Comparison of ENCODE assay signal across 8 mouse cellular contexts in the genomic region with DNA sequence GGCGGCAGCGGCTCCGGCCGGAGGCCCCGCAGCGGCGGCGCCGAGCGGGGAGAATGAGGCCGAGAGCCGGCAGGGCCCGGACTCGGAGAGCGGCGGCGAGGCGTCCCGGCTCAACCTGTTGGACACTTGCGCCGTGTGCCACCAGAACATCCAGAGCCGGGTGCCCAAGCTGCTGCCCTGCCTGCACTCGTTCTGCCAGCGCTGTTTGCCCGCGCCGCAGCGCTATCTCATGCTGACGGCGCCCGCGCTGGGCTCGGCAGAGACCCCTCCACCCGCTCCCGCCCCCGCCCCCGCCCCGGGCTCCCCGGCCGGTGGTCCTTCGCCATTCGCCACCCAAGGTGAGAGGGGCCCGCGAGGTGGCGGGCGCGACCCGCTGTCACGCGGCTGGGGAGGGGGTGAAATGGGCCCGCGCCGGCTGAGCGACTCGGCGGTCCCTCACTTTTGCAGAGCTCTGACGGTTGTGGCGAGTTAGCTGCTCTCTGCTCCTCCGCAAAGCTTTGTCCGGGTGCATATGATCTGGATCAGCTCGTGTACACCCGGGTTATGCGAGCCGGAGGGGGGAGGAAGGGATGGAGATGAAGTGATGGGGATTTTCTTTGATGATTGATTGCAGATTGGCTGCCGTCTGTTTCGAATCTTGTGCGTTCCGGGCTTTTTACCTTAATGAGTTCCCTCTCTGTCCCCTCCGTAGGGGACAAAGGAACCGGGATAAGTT. TPM values are rescaled to one million over a fixed set of nuclear protein-coding genes. Genes with fewer than 3 reads are reported as not detected.
A peak's percentile ranks its signal among the peaks of the same experiment; 100 is the strongest.
DNase-seq lines count a peak whose midpoint lies in the region; ATAC-seq and TF ChIP-seq lines count a peak whose summit lies in the region.

No protein-coding gene starts in this region.

- H3K36me3 ChIP-seq in embryonic facial prominence, embryonic 10.5 days (replicated peaks): peaks cover 41% of the 10 kb centered on the region
- H3K36me3 ChIP-seq in midbrain, postnatal 0 days (ENCODE audit: insufficient read depth, low read length): no peaks in the 10 kb centered on the region

- no peaks in the 10 kb centered on the region for H3K27me3 ChIP-seq in embryonic facial prominence, embryonic 10.5 days (replicated peaks; ENCODE audit: low read depth, poor library complexity, severe bottlenecking)
- H3K27me3 ChIP-seq in midbrain, postnatal 0 days (ENCODE audit: insufficient read depth, low read length): no peaks in the 10 kb centered on the region

- peak; percentile 7; the same call in 1 of the 2 replicates for TF ChIP-seq CTCF in midbrain, postnatal 0 days (IDR thresholded peaks at IDR 0.05)

- peak overlapping the region; percentile 98 for H3K27ac ChIP-seq in embryonic facial prominence, embryonic 10.5 days (replicated peaks)
- peak overlapping the region; percentile 99 for H3K27ac ChIP-seq in midbrain, postnatal 0 days (ENCODE audit: low read depth, low read length)

- H3K9me3 ChIP-seq in embryonic facial prominence, embryonic 10.5 days: peaks cover 43% of the 10 kb centered on the region
- peaks cover 28% of the 10 kb centered on the region for H3K9me3 ChIP-seq in midbrain, postnatal 0 days (ENCODE audit: low read length)

- H3K9ac ChIP-seq in midbrain, postnatal 0 days (replicated peaks; ENCODE audit: low read length, poor library complexity, severe bottlenecking): peak overlapping the region; percentile 95

- peak; percentile 61 for ATAC-seq in midbrain, postnatal 0 days (ENCODE audit: low FRiP score)

- peak; percentile 44 for DNase-seq in cerebellum, adult 8-10 months
- no peak for DNase-seq in cerebellum, adult 11-12 months
- DNase-seq in embryonic facial prominence, embryonic 10.5 days (ENCODE audit: low spot score): peak; percentile 86
- peak; percentile 97 for DNase-seq in heart, adult 11 months
- DNase-seq in kidney, adult 18-20 months: peak; percentile 61
- DNase-seq in liver: peak; percentile 64
- peak; percentile 68 for DNase-seq in midbrain, postnatal 0 days (ENCODE audit: low spot score)
- DNase-seq in spleen, postnatal 36 days (ENCODE audit: low spot score in 2 of 2): peak; percentile 43 to 47

- under 1% methylated on average over 70 of the region's 70 CpGs for WGBS in embryonic facial prominence, embryonic 10.5 days
- WGBS in midbrain, postnatal 0 days: under 1% methylated on average over 61 of the region's 70 CpGs

- no peaks in the 10 kb centered on the region for H3K4me1 ChIP-seq in embryonic facial prominence, embryonic 10.5 days
- H3K4me1 ChIP-seq in midbrain, postnatal 0 days (ENCODE audit: insufficient read depth, low read length): no peaks in the 10 kb centered on the region

- peak overlapping the region; percentile 82 for H3K4me3 ChIP-seq in embryonic facial prominence, embryonic 10.5 days
- peak overlapping the region; percentile 91 for H3K4me3 ChIP-seq in midbrain, postnatal 0 days (ENCODE audit: low read depth, low read length)

- peak overlapping the region; percentile 48 for H3K4me2 ChIP-seq in midbrain, postnatal 0 days (ENCODE audit: low read depth, low read length, poor library complexity, severe bottlenecking)

RNA-seq across cellular contexts. Expression of a gene that starts 0.7 kb away (rescaled TPM):
- 20.4 and 20.7 TPM in 2 replicates for polyA plus RNA-seq in embryonic facial prominence, embryonic 10.5 days (2016; fragmentation: Nextera tagmentation; extraction: Ambion mirVana)
- total RNA-seq in midbrain, postnatal 0 days (2014; rRNA removed): 58.0 and 77.0 TPM in 2 replicates
- 12.3 and 14.7 TPM in 2 replicates for polyA plus RNA-seq in midbrain, postnatal 0 days (2015; fragmentation: Nextera tagmentation; extraction: Ambion mirVana)
